Mouse (Mus musculus) right cerebral cortex, postnatal 4 days (tissue): ENCODE results near the gene Nhsl1.
"Not testable (repeated sequence)": the region's sequence is repeated elsewhere in the genome, so short reads cannot be mapped to it uniquely, and the experiment has no call there.

Source experiments
- DNase-seq: peaks from one replicate; pipeline ENCODE4 v3.0.0-alpha.2; 2022

Gene Nhsl1

DNA sequence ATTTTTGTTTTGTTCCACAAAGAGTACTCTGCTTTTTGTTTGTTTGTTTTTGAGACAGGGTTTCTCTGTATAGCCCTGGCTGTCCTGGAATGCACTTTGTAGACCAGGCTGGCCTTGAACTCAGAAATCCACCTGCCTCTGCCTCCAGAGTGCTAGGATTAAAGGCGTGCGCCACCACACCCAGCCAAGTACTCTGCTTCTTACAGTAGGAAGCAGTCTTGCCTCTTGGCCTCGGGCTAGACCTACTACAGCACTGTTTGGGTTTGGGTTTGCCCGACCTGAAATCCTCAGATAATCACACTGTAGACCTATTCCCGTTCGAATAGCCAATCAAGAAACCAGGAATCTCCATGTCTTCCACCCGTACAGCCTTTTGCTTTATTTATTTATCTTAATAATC lies 130.1 kb downstream of the Nhsl1 start:
- not testable (repeated sequence) for DNase-seq

DNA sequence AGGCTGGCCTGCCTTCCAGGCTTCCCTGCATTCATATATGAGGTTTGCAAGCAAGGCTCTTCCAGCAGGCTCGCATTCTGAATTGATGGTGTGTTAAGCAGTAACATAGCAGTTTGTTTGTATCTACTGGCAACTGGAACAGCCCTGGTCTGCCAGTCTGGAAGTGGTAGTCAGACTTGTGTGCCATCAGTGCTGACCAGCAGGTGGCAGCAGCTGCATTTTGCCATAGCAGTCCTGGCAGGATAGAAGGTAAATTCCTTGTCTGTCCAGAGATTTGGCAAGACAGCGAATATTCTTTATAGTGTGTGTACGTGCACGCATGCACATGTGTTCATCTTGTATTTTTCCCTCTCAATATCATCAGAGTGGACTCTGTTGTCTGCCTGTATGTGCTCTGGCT lies 134.6 kb downstream of the Nhsl1 start:
- peak; percentile 85 for DNase-seq

DNA sequence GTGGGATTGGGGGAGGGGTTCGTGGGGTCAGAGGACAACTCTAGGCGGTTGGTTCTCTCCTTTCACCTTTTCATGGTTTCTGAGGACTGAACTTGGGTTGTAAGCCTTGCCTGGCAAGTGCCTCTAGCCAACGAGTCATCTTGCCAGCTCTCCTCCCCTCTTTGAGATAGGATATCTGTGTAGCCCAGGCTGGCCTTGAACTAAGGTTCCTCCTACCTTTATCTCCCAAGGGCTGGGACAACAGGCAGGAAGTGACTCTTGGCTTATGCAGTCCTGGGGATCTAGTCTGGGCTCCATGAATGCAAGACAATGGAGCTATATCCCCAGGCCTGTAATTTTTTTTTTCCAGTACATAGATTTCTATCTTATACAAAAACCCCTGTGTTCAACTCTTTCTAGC lies 135.4 kb downstream of the Nhsl1 start:
- DNase-seq = no peak

DNA sequence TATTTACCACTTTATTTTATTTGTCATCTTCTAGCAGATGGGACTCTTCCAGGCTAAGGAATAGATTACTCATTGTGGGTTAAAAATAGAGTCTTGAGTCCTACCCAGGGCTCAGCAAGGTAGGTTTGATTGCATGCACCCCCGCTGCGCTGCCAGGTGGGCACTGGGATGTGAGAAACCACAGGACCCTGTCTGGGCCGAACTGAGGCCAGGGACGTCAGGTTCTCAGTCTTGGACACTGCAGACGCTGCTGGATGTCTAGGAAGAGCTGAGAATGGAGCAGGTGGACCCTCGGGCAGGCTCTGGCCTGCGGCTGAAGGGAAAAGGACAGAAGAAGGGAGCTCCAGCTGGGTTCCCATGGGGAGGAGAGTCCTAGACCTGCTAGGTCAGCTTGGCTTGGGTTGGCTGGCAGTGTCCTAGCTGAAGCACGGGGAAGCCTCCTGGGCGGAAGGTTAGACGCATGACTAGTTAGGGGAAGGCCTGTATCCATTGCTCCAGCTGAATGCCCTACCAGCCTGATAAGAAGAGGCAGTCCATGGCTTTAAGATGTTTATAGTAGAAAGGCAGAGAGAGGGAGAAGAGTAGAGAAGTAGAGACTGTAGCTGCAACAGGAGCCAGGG lies 136.6 kb downstream of the Nhsl1 start:
- DNase-seq = no peak

DNA sequence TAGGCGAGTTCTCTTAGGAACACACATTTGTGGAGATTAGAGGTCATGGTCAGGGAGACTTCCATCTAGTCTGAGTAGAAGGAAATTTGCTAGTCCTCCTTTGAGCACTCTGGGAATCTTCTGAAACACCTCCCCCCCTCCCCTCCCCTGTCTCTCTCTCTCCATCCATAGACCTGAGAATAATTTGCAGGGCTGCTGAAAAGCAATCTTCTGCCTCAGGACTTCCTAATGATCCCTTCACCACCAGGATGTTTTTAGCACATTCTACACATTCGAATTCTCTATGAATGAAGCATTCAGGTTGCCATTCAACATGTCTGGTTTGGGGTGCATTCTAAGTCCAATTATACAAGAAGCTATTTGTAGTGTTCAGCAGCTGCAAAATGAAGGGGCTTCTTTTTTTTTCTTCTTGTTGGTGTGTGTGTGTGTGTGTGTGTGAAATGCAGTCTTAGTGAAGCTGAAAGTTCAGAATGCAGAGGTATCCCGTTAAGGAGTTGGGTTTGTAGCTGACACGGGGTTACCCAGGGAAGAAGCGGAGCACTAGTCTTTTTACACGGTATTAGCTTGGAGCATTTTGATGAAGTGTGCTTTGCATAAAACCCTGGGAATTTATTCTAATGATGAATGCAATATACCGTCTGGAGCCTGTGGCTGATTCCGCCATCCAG lies 139.2 kb downstream of the Nhsl1 start:
- DNase-seq = no peak

DNA sequence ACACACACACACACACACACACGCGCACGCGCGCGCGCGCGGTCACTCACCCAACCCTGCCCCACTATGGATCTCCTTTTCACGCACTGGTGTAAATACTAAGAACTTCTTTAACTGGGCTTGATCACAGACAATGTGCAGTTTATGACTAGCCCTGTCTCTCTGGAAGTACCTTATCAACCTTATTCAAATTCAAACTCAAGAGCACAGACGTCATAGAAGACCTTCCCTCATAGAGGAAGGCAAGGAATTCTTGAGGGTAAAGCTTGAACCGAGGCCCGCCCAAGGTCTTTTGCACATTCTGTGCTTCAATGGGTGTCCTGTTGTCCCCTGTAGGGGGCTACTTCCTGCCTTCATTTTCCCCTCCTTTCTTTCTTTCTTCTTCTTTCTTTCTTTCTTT lies 142.6 kb downstream of the Nhsl1 start:
- DNase-seq = no peak

DNA sequence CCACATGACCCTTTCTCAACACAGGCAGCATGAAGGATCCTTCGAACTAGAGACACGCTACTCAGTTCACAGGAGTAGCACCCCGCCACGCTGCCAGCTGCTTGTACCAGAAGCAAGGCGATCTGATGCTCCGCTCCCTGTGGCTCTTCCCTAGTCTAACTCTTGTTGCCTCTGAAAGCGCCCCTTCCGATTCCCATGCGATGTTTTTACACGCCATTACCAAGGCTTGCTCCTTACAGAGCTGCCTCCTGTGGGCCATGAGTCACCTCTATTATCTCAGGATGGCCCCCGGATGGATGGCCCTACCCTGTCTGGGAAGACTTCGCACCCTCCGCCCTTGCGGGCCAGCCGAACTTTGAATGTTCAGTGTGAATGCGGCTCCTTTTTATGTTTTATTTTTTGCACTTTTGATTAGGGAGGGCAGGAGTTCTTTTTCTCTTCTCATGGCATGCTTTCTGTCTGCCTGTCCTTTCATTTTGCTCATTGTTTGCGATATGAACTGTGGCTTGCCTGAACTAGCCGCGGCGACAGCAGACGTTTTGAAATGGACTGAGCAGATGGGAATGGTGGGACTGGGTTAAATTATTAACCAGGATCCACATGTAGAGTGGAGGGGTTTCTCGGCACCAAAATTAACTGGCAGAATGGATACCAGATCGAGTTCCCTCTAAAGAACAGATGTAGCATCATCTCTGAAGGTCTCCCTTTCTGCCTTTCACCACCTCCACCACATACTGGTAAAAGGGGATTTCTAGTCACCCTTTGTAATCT lies 144.5 kb downstream of the Nhsl1 start:
- no peak for DNase-seq

DNA sequence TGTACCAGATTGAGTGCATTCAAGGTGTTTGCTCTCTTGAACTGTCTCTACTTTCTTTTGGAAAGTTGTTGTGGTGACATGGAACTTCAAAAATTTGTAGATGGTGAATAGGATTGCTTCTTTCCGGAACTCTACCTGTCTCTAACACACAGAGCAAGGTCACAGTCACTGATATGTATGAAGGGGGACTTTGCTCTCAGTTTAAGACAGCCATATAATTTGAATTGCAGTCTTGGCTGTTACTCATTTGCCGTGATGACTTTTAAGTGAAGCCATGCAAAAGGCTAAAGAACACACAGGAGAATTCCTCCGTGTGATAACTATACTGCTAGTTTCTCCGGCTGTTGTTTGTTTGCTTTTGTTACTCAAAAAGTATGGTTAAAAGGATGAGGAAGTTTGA lies 149.6 kb downstream of the Nhsl1 start:
- DNase-seq = no peak

DNA sequence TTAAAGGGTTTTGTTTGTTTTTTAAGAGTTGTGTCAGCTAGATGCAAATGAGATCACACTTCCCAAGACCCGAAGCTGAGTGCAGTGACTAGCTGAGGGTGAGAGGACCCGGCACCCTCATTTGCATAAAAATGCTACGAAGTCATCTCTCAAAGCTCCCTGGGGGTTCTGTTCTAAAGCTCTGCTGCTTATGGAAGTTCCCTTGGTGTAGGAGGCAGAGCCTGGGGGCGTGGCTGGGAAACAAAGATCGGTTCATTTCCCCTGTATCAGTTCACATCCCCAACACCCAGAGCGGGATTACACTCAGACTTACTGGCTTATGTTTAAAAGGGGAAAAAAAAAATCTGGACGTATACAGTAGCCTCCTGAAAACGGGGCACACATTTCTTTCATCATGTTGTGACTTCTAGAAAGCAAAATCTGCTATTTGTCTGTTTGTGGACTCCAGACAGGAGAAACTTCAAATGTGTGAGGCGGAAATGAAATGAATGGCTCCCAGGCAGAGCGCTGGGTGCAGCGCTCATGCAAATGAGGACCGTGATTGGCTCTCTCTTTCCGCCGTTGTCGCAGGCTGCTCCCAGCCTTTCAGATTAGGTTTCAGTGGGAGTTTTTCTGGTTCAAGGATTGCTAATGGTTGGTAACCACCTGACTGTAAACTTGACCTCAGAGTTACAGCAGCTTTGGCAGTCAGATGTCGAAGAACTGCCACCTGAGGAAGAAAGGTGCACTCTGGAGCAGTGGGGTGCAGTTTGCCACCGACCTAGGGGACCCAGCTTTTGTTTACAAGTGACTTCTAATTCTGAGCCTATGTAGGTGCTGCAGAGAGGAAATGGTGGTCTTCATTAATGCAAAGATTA lies 150.7 kb downstream of the Nhsl1 start:
- DNase-seq = no peak

DNA sequence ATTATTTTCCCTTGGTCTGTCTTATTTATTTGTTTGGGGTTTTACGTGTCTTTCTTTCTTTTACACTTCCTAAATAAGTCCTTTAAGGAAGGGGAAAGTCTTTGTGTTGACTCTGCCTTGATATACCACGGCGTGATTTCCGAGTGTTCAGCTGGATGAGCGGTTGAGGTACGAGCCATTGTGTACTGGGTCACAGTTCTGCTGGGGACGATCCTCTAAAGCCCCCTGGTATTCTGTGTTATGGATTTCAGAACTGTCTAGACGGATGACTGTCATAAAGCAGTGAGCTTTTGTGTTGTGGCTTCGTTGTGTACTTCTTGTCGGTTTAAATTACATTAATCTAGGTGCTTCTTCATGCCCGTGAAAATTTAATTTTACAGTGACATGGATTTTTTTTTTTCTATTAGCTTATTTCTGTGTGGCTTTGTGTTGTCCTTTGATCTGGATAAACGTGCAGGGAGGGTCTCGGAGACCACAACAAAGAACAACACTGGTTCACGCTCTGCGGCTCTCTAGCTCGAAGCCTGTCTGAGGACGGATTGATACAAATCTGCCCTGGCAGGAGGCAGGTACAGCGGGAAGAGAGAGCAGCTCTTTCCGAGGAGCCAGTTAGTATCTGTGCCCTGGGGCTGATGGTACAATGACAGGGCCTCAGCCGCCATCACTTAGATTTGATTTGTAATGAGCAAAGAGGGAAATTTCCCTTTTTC lies 151.7 kb downstream of the Nhsl1 start:
- no peak for DNase-seq

DNA sequence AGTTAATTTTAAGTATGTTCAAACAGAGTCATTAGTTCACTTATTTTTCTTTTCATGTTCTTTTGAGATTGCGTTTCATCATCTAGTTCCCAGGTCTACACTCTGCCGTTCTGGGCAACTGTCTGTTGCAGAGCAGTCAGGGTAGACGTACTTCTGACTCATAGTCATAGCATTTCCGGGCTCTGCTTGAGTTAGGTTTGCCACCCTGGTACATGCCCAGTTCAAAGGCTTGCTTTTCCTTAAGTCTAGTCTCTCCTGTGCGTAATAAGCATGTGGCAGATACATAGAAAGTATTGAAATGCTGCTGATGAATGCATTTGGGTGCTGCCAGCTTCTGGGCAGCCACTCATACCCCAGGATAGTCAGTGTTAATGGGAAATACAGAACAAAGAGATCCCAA lies 152.9 kb downstream of the Nhsl1 start:
- DNase-seq = no peak

DNA sequence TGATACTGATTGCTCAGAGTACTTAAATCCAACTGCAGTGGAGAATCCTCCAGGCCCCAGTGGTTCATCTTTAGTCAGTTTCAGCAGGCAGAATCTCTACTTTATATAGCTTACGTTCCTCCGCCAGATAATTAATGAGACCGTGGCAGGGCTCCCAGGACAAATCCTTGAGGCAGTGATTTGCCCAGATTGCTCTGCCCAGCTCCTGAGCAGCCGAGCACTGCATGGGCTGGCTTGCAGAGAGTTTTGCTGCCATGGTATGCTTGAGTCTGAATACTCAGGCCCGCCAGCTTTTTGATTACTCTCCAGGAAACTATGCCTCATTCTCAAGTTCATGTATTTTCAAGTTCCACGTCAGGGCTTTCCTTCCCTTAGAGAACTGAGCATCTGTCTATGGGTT lies 156.3 kb downstream of the Nhsl1 start:
- no peak for DNase-seq

DNA sequence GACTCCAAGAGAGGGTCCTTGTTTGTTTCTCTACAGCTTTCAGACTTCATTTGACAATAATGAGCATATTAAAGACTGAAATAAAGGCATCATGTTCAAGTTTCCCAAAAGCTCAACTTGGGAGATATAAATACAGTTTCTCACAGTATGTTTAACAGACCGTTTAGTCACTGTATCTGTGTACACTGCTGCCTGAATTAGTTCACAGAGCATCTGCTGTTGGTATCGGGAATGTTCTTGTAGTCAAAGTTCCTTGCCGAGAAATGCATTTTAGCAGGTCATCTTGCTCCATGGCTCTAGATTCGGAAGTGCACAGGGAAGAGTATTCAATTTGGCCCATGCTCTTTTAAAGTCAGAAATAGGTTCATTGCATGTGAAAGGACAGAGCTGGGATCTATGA lies 159.5 kb downstream of the Nhsl1 start:
- DNase-seq = no peak

DNA sequence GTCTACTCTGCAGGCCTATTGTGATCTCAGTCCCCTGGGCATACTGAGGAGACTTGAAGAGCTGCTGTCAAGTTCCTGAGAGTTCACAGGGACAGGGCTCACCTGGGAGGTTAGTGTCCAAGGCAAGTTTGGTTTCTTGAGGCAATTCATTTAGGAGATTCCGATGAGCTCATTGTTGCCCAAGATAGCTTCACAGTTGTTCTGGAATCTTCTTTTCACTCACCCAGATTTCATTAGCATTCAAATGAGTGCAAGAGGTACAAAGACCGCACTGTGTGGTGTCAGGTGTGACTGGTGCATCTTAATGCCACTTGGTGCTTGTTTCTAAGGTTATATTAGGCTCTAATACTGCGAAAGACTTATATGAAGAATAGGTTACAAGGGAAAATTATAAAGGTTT lies 160.5 kb downstream of the Nhsl1 start:
- no peak for DNase-seq

DNA sequence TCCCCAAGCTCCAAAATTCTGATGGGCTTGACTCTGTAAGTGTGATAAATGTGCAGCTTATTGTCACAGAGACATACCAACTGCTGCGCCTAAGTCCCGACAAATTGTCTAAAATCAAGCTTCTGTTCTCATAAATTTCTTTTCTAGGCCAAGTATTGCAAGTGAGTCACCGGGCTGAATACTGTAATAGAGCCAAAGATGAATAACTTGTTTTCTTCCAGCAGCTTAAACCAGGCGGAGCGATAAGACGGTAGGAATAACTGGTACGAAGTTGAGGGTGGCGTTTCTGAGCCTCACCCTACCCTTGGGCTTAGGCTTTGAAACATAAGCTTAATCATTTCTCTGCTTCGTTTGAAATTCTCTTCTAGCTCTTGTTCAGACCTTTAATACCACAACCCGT lies 162.1 kb downstream of the Nhsl1 start:
- no peak for DNase-seq

DNA sequence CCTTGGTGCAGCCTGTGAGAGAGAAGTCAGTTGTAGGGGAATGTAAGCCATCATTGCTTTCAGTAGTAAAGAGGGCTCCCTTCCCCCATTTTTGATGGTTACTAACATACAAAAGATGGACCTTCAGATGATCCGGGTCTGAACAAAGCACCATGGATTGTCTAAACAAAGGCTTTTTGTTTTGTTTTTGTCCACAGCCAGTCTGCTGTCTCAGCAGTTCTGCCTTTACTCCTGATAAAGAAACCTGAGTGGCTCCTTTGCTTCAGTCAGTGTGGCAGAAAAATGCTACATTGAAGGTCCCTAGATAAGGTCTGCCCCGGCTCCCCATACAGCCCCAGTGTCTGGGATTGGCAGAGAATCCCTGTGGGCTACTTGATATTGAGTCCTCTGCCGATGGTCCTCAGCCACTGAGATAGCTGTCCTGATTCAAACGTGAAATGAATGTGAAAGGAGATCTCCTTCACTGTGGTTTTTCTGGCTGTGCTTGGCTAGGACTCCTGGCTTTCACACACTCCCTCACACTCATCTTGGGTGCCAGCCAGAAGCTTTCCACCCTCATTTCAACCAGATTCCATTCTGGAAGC lies 163.9 kb downstream of the Nhsl1 start:
- DNase-seq = peak; percentile 51

DNA sequence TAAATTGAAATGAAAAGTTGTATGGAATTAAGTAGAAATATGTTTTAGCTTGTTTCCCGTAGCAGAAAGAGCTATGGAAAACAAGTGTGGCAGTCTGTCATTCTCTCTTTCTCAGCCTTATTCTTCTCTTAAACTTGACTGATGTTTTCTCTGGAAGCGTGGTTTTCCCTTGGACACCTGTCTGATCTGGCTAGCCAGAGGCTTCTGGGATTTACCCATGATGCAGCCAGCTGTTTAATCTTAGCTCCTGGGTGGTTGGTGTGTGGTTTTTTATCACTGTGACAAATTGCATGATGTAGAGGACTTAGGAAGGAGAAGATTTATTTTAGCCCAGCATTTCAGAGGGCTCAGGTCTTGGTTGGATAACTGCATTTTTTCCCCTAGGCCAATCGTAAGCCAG lies 164.9 kb downstream of the Nhsl1 start:
- DNase-seq = no peak

DNA sequence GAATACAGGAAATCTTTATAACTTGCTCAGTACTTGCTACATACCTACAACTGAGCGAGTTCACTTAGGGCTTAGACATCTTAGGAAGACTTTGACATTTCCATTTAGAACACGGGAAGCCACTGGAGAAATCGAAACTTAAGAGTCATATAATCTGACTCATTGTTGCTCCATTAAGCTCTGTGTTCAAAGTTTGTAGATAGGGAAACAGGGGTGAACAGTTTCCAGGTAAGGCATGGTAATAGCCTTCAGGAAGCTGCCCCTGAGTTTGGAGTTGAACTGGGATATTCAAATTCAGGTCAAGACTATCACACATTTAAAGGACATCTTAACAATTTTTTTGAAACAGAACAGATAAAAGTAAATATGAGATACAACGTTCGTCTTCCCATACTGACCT lies 165.9 kb downstream of the Nhsl1 start:
- DNase-seq = no peak

DNA sequence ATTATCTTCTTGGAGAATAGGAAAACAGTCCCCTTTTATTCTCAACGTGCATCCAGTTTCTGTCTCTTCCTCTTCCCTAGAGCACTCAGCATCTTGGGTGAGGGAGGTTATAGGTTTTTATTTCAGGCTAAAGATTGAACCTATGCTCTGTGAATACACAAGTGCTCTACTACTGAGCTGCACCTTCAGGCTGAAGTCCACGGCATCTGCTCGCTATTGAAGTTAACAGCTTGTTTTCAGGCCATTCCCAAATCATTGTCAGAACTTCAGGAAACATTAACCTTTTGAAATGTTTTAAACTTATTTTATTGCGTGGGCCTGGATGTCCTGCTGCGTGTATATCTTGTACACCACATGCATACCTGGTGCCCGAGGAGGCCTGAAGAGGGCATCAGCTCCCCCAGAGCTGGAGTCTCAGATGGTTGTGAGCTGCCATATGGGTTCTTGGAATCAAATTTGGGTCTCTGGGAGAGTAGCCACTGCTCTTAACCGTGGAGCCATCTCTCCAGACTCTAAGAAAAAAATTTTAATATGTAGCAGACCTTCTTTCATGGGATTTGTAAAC lies 169.5 kb downstream of the Nhsl1 start:
- no peak for DNase-seq

DNA sequence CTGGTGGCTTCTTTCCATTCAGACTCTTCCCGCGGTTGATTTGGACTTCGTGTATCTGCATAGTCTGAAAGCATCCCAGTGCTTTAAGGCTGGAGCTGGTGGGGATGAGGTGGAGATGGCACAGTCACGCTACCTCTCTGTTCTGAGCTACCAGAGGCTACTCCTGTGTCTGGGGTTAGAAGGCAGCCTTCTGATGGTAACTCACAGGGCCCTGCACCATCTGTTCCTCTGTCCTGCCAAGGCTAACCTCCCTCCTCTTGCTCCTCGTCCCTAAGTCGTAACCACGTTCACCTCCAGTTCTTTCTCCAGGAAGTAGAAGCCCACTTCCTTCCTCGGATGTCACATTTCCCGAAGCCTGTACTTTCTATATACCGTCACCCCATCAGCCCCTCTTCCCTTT lies 171.2 kb downstream of the Nhsl1 start:
- DNase-seq = no peak

DNA sequence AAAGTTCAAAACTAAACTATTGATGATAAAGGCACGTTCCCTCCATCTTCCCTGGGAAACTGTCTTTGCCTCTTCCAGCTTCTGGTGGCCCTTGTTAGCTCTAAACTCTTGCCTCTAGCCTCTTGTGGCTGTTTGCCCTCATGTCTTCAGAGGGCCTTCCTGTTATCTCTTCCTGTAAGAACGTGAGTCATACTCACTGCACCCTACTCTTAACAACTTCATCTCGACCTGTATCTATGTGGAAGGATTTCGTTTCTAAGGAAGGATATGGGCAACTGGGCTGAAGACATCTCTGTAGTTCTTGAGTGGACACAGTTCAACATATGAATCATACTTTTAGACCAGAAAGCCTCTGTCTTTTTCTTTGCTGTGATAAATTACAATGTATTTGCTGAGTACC lies 173.2 kb downstream of the Nhsl1 start:
- DNase-seq = no peak
